Mouse (Mus musculus) lung, postnatal 0 days (tissue): ENCODE data around the gene Mpg.
"Not testable (repeated sequence)": the region's sequence is repeated elsewhere in the genome, so short reads cannot be mapped to it uniquely, and the experiment has no call there.

ENCODE experiments used
- CTCF ChIP-seq: IDR thresholded peaks from 2 replicates; pipeline ENCODE4 v1.5.1; 2016; ENCODE audit warnings: antibody characterized with exemption, mild to moderate bottlenecking
- EP300 ChIP-seq: IDR thresholded peaks from 2 replicates; pipeline ENCODE4 v1.6.1; 2016; ENCODE audit warnings: antibody characterized with exemption, mild to moderate bottlenecking, control low read depth

DNA sequence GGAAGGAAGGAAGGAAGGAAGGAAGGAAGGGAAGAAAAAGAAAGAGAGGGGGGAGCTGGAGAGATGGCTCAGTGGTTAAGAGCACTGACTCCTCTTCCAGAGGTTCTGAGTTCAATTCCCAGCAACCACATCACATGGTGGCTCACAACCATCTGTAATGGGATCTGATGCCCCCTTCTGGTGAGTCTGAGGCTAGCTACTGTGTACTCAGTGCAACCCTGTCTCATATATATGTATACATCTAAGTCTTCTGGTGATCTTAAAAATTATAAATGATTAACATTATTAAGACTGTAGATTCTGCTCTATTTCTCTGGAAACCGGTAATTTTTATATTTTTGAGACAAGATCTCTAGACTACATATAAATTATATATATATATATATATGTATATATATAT, 25.3 kb upstream of the Mpg start:
- peak; percentile 32 for TF ChIP-seq CTCF
- TF ChIP-seq EP300 = not testable (repeated sequence)
